Mouse (Mus musculus) kidney, adult 8-10 months (tissue): Measurements from ENCODE around the gene Gigyf2.
"Not testable (repeated sequence)": the region's sequence is repeated elsewhere in the genome, so short reads cannot be mapped to it uniquely, and the experiment has no call there.

Source experiments
- DNase-seq, 2 experiments: peaks; one replicate each; pipeline ENCODE4 v3.0.0; 2022

The Gigyf2 gene

GRCm38 (mm10) chr1:87456425-87456824 is 129.6 kb downstream of the Gigyf2 start:
- DNase-seq = no peak

GRCm38 (mm10) chr1:87458045-87458444 is 131.2 kb downstream of the Gigyf2 start:
- no peak for DNase-seq

- DNase-seq = not testable (repeated sequence)
Observed at GRCm38 (mm10) chr1:87459856-87460255, 133.1 kb downstream of the Gigyf2 start.

- DNase-seq = no peak
Observed at GRCm38 (mm10) chr1:87467469-87467868, 140.7 kb downstream of the Gigyf2 start.

- no peak for DNase-seq
Observed at GRCm38 (mm10) chr1:87468321-87468720, 141.5 kb downstream of the Gigyf2 start.

GRCm38 (mm10) chr1:87469971-87470370 is 143.2 kb downstream of the Gigyf2 start, which contains the start of gene Snorc:
Snorc (plus strand) TSS chr1:87470271.
- DNase-seq = not testable (repeated sequence)

- DNase-seq = no peak
Observed at GRCm38 (mm10) chr1:87471914-87472313, 145.1 kb downstream of the Gigyf2 start.

GRCm38 (mm10) chr1:87472576-87472975 is 145.8 kb downstream of the Gigyf2 start:
- peak; percentile 72 to 75 for DNase-seq

- no peak for DNase-seq
Observed at GRCm38 (mm10) chr1:87475076-87475895, 148.5 kb downstream of the Gigyf2 start.

GRCm38 (mm10) chr1:87482546-87482945 is 155.7 kb downstream of the Gigyf2 start:
- no peak for DNase-seq

- DNase-seq = no peak
Observed at GRCm38 (mm10) chr1:87486386-87486785, 159.6 kb downstream of the Gigyf2 start.

- no peak for DNase-seq
Observed at GRCm38 (mm10) chr1:87492285-87492684, 165.5 kb downstream of the Gigyf2 start.

- DNase-seq = no peak
Observed at GRCm38 (mm10) chr1:87493542-87493941, 166.7 kb downstream of the Gigyf2 start.
